Mouse (Mus musculus): ENCODE data around the gene Fcgr2b.

- TF ChIP-seq CTCF (IDR thresholded peaks at IDR 0.05; ENCODE audit: low read depth) (no peak), EP300 (IDR thresholded peaks at IDR 0.05; ENCODE audit: low read depth) (no peak)
These were observed 43.1 kb upstream of the Fcgr2b start for GRCm38 (mm10) chr1:171019311-171019950.
